9 mouse cellular contexts compared by ENCODE assay signal in the genomic region with DNA sequence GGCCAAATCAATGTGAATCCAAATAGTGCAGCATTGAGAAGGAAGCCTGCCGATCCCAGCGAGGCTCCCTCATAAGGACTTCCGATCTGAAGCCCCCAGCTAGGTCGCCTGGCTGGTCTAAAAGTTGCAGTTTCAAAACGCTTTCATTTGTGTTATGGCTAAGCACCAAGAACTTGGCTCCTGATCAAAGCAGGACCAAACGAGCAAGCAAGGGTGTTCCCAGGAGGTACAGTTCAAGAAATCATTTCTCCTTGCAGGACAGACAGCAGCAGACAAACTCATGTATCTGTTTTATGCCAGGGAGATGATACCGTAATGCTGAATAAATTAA.
DNase-seq lines count a peak whose midpoint lies in the region; ATAC-seq and TF ChIP-seq lines count a peak whose summit lies in the region.
"Had no signal": no experiment of that assay in that cellular context is flagged by ENCODE, and none has a peak within 500 bp of the region (broad histone marks: within the 10 kb centered on the region; RNA-seq: fewer than 3 reads in every experiment).

No protein-coding gene starts in this region.

- H3K27me3 ChIP-seq in forebrain, embryonic 13.5 days, result 0 out of 2 replicates have a peak, but pooled peaks cover 4% of the 10 kb centered on the region
- peaks cover 12% of the 10 kb centered on the region for H3K27me3 ChIP-seq in limb, embryonic 12.5 days
- H3K27me3 ChIP-seq in neural tube, embryonic 15.5 days (replicated peaks), result no peaks in the 10 kb centered on the region
- H3K27me3 ChIP-seq: Patski had no signal

- no peak for DNase-seq in left cerebral cortex, adult 2 months (ENCODE audit: extremely low spot score in 1 of 2, low spot score in 2 of 2)
- no peak for DNase-seq in left cerebral cortex, postnatal 36 days (ENCODE audit: low spot score in 2 of 2)
- no peak for DNase-seq in left cerebral cortex, postnatal 14 days (ENCODE audit: low spot score in 2 of 2)
- DNase-seq in frontal cortex, adult 2 months (ENCODE audit: extremely low spot score in 1 of 2, low spot score in 1 of 2), result no peak
- DNase-seq in frontal cortex, postnatal 25 days (ENCODE audit: low spot score in 2 of 2), result no peak

- no peaks in the 10 kb centered on the region for H3K9me3 ChIP-seq in forebrain, embryonic 13.5 days (replicated peaks)
- H3K9me3 ChIP-seq in limb, embryonic 12.5 days, result no peaks in the 10 kb centered on the region
- H3K9me3 ChIP-seq in neural tube, embryonic 15.5 days (replicated peaks), result no peaks in the 10 kb centered on the region

- peak overlapping the region; percentile 46; the same call in 1 of the 2 replicates for H3K4me3 ChIP-seq in left cerebral cortex, adult 2 months
- peak overlapping the region; percentile 27 for H3K4me3 ChIP-seq in forebrain, embryonic 13.5 days
- H3K4me3 ChIP-seq in limb, embryonic 12.5 days (replicated peaks), result peak overlapping the region; percentile 34
- H3K4me3 ChIP-seq in neural tube, embryonic 15.5 days (replicated peaks), result peak overlapping the region; percentile 31

- TF ChIP-seq CTCF in left cerebral cortex, adult 2 months (IDR thresholded peaks at IDR 0.05), result no peak

- intact Hi-C loops in left cerebral cortex, adult 2 months (cut with DNase I), result loop anchor here (5.0 kb wide), 1 partner anchor 36 kb away; no protein-coding TSS in a partner anchor
- intact Hi-C loops in left cerebral cortex, postnatal 36 days (cut with DNase I), result loop anchor here (5.0 kb wide), 1 partner anchor 36 kb away; no protein-coding TSS in a partner anchor
- intact Hi-C loops in left cerebral cortex, postnatal 14 days (cut with DNase I), result loop anchor here (5.0 kb wide), 1 partner anchor 36 kb away; no protein-coding TSS in a partner anchor

- no peak for ATAC-seq in forebrain, embryonic 13.5 days
- ATAC-seq in limb, embryonic 12.5 days (ENCODE audit: insufficient number of reproducible peaks, insufficient read depth, low FRiP score, low TSS enrichment, low read depth), result no peak
- no peak for ATAC-seq in neural tube, embryonic 15.5 days (ENCODE audit: low FRiP score)
- ATAC-seq: Patski had no signal

- H3K4me2 ChIP-seq in forebrain, embryonic 13.5 days, result peak overlapping the region; percentile 59
- peak overlapping the region; percentile 56 for H3K4me2 ChIP-seq in limb, embryonic 12.5 days
- peak overlapping the region; percentile 57 for H3K4me2 ChIP-seq in neural tube, embryonic 15.5 days

- WGBS in forebrain, embryonic 13.5 days, result 13% methylated on average over 7 of the region's 7 CpGs
- 35% methylated on average over 7 of the region's 7 CpGs for WGBS in limb, embryonic 12.5 days
- WGBS in neural tube, embryonic 15.5 days, result 8% methylated on average over 7 of the region's 7 CpGs

- peaks cover 20% of the 10 kb centered on the region for H3K4me1 ChIP-seq in forebrain, embryonic 13.5 days
- peaks cover 51% of the 10 kb centered on the region for H3K4me1 ChIP-seq in limb, embryonic 12.5 days (replicated peaks)
- H3K4me1 ChIP-seq in neural tube, embryonic 15.5 days, result peaks cover 33% of the 10 kb centered on the region

- peak overlapping the region; percentile 53; the same call in 1 of the 2 replicates for H3K9ac ChIP-seq in forebrain, embryonic 13.5 days
- H3K9ac ChIP-seq in limb, embryonic 12.5 days (replicated peaks), result 0 out of 2 replicates have a peak overlapping the region, but pooled peaks have one; percentile 47
- H3K9ac ChIP-seq in neural tube, embryonic 15.5 days (replicated peaks), result peak overlapping the region; percentile 42; the same call in 1 of the 2 replicates

- H3K36me3 ChIP-seq in forebrain, embryonic 13.5 days (ENCODE audit: poor library complexity, severe bottlenecking), result no peaks in the 10 kb centered on the region
- no peaks in the 10 kb centered on the region for H3K36me3 ChIP-seq in limb, embryonic 12.5 days
- H3K36me3 ChIP-seq in neural tube, embryonic 15.5 days, result no peaks in the 10 kb centered on the region

- H3K27ac ChIP-seq in left cerebral cortex, adult 2 months, result peak overlapping the region; percentile 58; the same call in 1 of the 2 replicates
- no peak overlapping the region for H3K27ac ChIP-seq in forebrain, embryonic 13.5 days
- peak overlapping the region; percentile 73; the same call in 1 of the 2 replicates for H3K27ac ChIP-seq in limb, embryonic 12.5 days
- peak overlapping the region; percentile 58 for H3K27ac ChIP-seq in neural tube, embryonic 15.5 days (replicated peaks)
